Mouse (Mus musculus) stomach, embryonic 16.5 days (tissue): ENCODE data around the gene Milr1. TPM values are rescaled to one million over a fixed set of nuclear protein-coding genes. Genes with fewer than 3 reads are reported as not detected.

Source experiments
- ATAC-seq: fragments of 200-750 bp; cut with Nextera tagmentation; 2 replicates; pipeline ENCODE4 v1.8.0; 2017; ENCODE audit warnings: moderate number of reproducible peaks, moderate TSS enrichment; ENCODE audit not compliant: insufficient read depth, low FRiP score
- H3K27ac ChIP-seq: fragments of 300-500 bp; sonication (generic); 2 replicates; pipeline ENCODE4 v1.5.1; 2014; ENCODE audit warnings: low read length
- H3K27me3 ChIP-seq: fragments of 300-500 bp; sonication (generic); 2 replicates; pipeline ENCODE4 v1.6.1; 2014; ENCODE audit warnings: low read length, control low read depth, mixed read lengths; ENCODE audit not compliant: control insufficient read depth, insufficient read depth
- H3K36me3 ChIP-seq: fragments of 300-500 bp; sonication (generic); 2 replicates; pipeline ENCODE4 v1.6.1; 2014; ENCODE audit warnings: low read length; ENCODE audit not compliant: control insufficient read depth, insufficient read depth
- H3K4me1 ChIP-seq: fragments of 300-500 bp; sonication (generic); 2 replicates; pipeline ENCODE4 v1.6.1; 2014; ENCODE audit warnings: low read length, control low read depth, mixed read lengths; ENCODE audit not compliant: control insufficient read depth, insufficient read depth
- H3K4me2 ChIP-seq: fragments of 300-500 bp; sonication (generic); 2 replicates; pipeline ENCODE4 v1.6.1; 2014; ENCODE audit warnings: low read depth, low read length, mixed read lengths
- H3K4me3 ChIP-seq: fragments of 300-500 bp; sonication (generic); replicated peaks from 2 replicates; pipeline ENCODE4 v1.5.1; 2014; ENCODE audit warnings: mild to moderate bottlenecking, low read length
- H3K9ac ChIP-seq: fragments of 300-500 bp; sonication (generic); 2 replicates; pipeline ENCODE4 v1.6.1; 2014; ENCODE audit warnings: low read length
- H3K9me3 ChIP-seq: fragments of 300-500 bp; sonication (generic); replicated peaks from 2 replicates; pipeline ENCODE4 v1.6.1; 2016; ENCODE audit warnings: low read length, control low read depth; ENCODE audit not compliant: control insufficient read depth
- WGBS: fragments of 180-500 bp; shearing (Covaris S2); extraction: QIAGEN DNeasy Blood & Tissue Kit; methylation state at CpG from one replicate; pipeline ENCODE4 v1.1.7; 2014; 5-methylcytosine and 5-hydroxymethylcytosine counted together
- polyA plus RNA-seq: library from polyadenylated mRNA; unstranded; fragments of >200 nt; fragmentation: Nextera tagmentation; extraction: Ambion mirVana; gene quantifications from 2 replicates; pipeline ENCODE4 v1.2.1, GENCODE M21; 2015

The Milr1 gene
- 3.1 TPM in 2 replicates for polyA plus RNA-seq

DNA sequence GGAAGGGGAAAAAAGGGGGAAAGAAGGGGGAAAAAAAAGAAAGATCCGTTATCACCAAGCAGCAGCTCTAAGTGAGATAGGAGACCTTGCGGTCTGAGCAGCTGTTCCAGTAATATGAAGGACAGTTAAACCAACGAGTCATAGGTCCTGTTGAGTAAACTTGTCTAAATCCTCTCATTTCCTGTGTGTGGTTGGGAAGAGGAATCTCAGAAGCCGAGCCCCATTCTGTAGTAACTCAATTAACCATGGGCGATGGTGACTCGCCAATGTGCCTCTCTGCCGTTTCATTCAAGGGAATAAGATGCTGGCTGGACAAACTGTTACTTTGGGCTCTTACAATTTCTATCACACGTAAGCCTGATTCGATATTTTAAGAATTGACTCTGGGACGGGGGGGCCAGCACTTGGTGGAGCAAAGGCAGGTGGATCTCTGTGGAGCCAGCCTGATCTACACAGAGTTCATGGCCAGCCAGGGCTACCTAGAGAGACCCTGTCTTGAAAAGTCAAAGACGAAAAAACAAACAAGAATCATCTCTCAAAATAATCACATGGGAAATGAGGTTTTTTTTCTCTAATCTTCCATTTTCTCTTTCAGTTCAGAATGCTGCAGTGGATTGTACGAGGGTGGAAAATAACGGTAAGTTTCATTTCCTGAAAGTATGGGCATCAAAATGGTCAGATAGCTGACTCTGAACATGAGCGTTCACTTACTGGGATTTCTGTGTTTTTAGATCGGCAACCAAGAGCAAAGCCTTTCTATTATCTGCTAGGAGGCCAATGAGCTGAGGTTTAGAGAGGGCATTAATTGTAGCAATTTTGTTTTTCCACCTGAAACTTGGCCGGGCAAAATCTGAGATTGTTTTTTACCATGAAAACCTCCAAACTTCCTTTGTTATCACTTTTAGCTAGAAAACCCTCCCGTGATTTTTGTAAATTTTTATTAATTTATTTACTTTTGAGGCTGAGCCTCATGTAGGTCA is at the start of gene Milr1:
Gene Milr1 (plus strand): TSS at position 188 of the 980 bp plus-strand sequence.
- no peak within 1 kb of the TSS for H3K4me2 ChIP-seq
- H3K9ac ChIP-seq: no peak within 1 kb of the TSS
- H3K27ac ChIP-seq: peak within 1 kb of the TSS; percentile 52; the same call in 1 of the 2 replicates
- H3K4me1 ChIP-seq: 0 out of 2 replicates have a peak, but pooled peaks cover 3% of the 10 kb centered on the region
- H3K4me3 ChIP-seq: no peak within 1 kb of the TSS
- H3K9me3 ChIP-seq: no peaks in the 10 kb centered on the region
- 65% methylated on average over 17 of the region's 17 CpGs for WGBS
- ATAC-seq: no peak
- H3K36me3 ChIP-seq: no peaks in the 10 kb centered on the region
- H3K27me3 ChIP-seq: no peaks in the 10 kb centered on the region

GRCm38 (mm10) chr11:106701589-106701988 is 49.4 kb upstream of the Milr1 start:
- H3K27me3 ChIP-seq: no peaks in the 10 kb centered on the region
- 71% methylated on average over 9 of the region's 9 CpGs for WGBS
- ATAC-seq: no peak
- H3K27ac ChIP-seq: no peak overlapping the region
- H3K4me1 ChIP-seq: no peaks in the 10 kb centered on the region
- no peaks in the 10 kb centered on the region for H3K9me3 ChIP-seq
- H3K4me3 ChIP-seq: no peak overlapping the region
- H3K36me3 ChIP-seq: no peaks in the 10 kb centered on the region
- H3K4me2 ChIP-seq: no peak overlapping the region
- H3K9ac ChIP-seq: no peak overlapping the region

- WGBS: 81% methylated on average over 3 of the region's 3 CpGs
- Histone ChIP-seq H3K27ac (no peak overlapping the region), H3K36me3 (no peaks in the 10 kb centered on the region), H3K9me3 (no peaks in the 10 kb centered on the region), H3K4me1 (no peaks in the 10 kb centered on the region), H3K27me3 (no peaks in the 10 kb centered on the region), H3K9ac (no peak overlapping the region), H3K4me2 (no peak overlapping the region), H3K4me3 (no peak overlapping the region)
- ATAC-seq: no peak
These were observed 48.4 kb upstream of the Milr1 start for GRCm38 (mm10) chr11:106702584-106702983.

- H3K4me3 ChIP-seq: no peak overlapping the region
- H3K9me3 ChIP-seq: no peaks in the 10 kb centered on the region
- no peak for ATAC-seq
- no peak overlapping the region for H3K9ac ChIP-seq
- H3K36me3 ChIP-seq: no peaks in the 10 kb centered on the region
- no peak overlapping the region for H3K4me2 ChIP-seq
- no peaks in the 10 kb centered on the region for H3K27me3 ChIP-seq
- 85% methylated on average over 7 of the region's 7 CpGs for WGBS
- no peak overlapping the region for H3K27ac ChIP-seq
- H3K4me1 ChIP-seq: no peaks in the 10 kb centered on the region
These were observed 47.1 kb upstream of the Milr1 start for GRCm38 (mm10) chr11:106703931-106704330.

DNA sequence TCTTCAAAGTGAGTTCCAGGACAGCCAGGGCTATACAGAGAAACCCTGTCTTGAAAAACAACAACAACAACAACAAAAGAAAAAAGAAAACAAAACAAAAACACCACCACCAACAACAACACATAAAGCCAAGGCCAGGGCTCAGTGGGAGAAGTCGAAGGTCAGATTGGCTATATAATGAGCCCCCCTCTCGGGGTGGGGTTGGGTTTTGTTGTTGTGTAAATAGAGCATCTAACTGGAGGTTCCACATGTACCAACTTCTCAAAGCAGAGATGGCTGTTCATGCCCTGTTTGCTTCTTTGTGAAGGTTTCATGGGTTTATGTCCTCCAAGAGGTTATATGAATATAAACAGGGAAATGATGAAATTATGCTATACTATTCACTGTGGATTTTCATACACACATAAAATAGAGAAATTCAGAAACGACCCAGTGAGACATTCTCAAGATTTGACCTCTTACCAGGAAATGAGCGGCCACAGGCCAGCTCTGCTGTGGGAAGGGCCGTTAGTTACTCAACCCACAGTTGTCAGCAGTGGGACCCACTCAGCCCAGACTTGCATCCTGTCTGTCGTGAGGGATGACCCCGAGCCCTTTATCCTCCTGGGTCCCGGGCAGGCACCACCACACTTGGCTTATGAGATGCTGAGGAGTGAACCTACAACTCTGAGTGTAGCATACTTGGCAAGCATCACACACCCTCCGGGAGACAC is 46.5 kb upstream of the Milr1 start:
- no peaks in the 10 kb centered on the region for H3K36me3 ChIP-seq
- H3K4me3 ChIP-seq: no peak overlapping the region
- 0 out of 2 replicates have a peak, but pooled peaks cover 4% of the 10 kb centered on the region for H3K4me1 ChIP-seq
- H3K27ac ChIP-seq: no peak overlapping the region
- no peak overlapping the region for H3K9ac ChIP-seq
- 61% methylated on average over 9 of the region's 9 CpGs for WGBS
- H3K9me3 ChIP-seq: no peaks in the 10 kb centered on the region
- no peak overlapping the region for H3K4me2 ChIP-seq
- H3K27me3 ChIP-seq: no peaks in the 10 kb centered on the region
- ATAC-seq: no peak

GRCm38 (mm10) chr11:106706212-106706611 is 44.8 kb upstream of the Milr1 start:
- Histone ChIP-seq H3K36me3 (no peaks in the 10 kb centered on the region), H3K27me3 (no peaks in the 10 kb centered on the region), H3K4me1 (0 out of 2 replicates have a peak, but pooled peaks cover 5% of the 10 kb centered on the region), H3K27ac (no peak overlapping the region), H3K9ac (no peak overlapping the region), H3K4me3 (no peak overlapping the region), H3K4me2 (no peak overlapping the region), H3K9me3 (no peaks in the 10 kb centered on the region)
- WGBS: 41% methylated on average over 4 of the region's 4 CpGs
- no peak for ATAC-seq

DNA sequence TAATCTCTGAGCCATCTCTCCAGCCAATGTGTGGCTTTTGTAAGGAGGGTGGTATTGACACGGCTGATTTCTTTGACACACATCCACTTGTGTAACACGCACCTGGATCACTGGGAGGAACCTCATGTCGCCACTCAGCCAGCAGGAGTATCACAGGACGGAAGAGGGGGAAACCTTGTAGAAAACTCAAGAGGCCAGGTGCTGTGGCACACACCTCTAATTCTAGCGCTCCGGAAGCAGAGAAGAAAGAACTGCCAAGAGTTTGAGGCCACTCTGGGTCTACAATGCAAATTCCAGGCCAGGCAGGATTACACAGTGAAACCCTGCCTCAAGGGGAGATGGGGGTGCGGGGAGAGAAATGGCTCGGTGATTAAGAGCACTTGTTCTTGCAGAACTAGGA is 43.9 kb upstream of the Milr1 start:
- 0 out of 2 replicates have a peak, but pooled peaks cover 5% of the 10 kb centered on the region for H3K4me1 ChIP-seq

GRCm38 (mm10) chr11:106707866-106708265 is 43.2 kb upstream of the Milr1 start:
- 46% methylated on average over 3 of the region's 3 CpGs for WGBS
- no peak overlapping the region for H3K9ac ChIP-seq
- ATAC-seq: no peak

More for the DNA sequence above, 43.9 kb upstream of the Milr1 start:
- Histone ChIP-seq H3K27me3 (no peaks in the 10 kb centered on the region), H3K4me3 (no peak overlapping the region), H3K27ac (no peak overlapping the region), H3K9me3 (no peaks in the 10 kb centered on the region), H3K9ac (no peak overlapping the region), H3K36me3 (no peaks in the 10 kb centered on the region), H3K4me2 (no peak overlapping the region)
- WGBS: 74% methylated on average over 8 of the region's 8 CpGs
- ATAC-seq: no peak

More at GRCm38 (mm10) chr11:106707866-106708265, 43.2 kb upstream of the Milr1 start:
- H3K27me3 ChIP-seq: no peaks in the 10 kb centered on the region
- no peaks in the 10 kb centered on the region for H3K36me3 ChIP-seq
- H3K27ac ChIP-seq: no peak overlapping the region
- 0 out of 2 replicates have a peak, but pooled peaks cover 5% of the 10 kb centered on the region for H3K4me1 ChIP-seq
- no peak overlapping the region for H3K4me2 ChIP-seq
- H3K4me3 ChIP-seq: no peak overlapping the region
- no peaks in the 10 kb centered on the region for H3K9me3 ChIP-seq
